Mouse (Mus musculus) MEL (cell line): ENCODE measurements around the gene Fads1. TPM values are rescaled to one million over a fixed set of nuclear protein-coding genes. Genes with fewer than 3 reads are reported as not detected.

Experiments used
- DNase-seq: peaks from one replicate; pipeline ENCODE4 v3.0.0; 2011; ENCODE audit warnings: low read depth, low spot score
- H3K27ac ChIP-seq: 2 replicates; pipeline ENCODE4 v1.5.1; 2012; ENCODE audit warnings: low read depth, mild to moderate bottlenecking, control low read depth, low read length, moderate library complexity; ENCODE audit not compliant: control insufficient read depth
- H3K27me3 ChIP-seq, 2 experiments: fragments of 150-350 bp in 1 of 2; sonication (generic) in 1 of 2; 2 replicates each; pipeline ENCODE4 v1.6.1; 2012; ENCODE audit warnings: low read length in 2 of 2, mild to moderate bottlenecking in 2 of 2, improper control_type of control experiment in 1 of 2, moderate library complexity in 1 of 2; ENCODE audit not compliant: insufficient read depth in 2 of 2, control insufficient read depth in 1 of 2
- H3K36me3 ChIP-seq, 2 experiments: 2 replicates each; pipeline ENCODE4 v1.6.1; 2012 to 2014; ENCODE audit warnings: low read length in 2 of 2, improper control_type of control experiment in 1 of 2, inconsistent platforms in 1 of 2, mild to moderate bottlenecking in 1 of 2; ENCODE audit not compliant: insufficient read depth in 2 of 2, control insufficient read depth in 1 of 2
- H3K4me1 ChIP-seq, 2 experiments: fragments of 150-350 bp in 1 of 2; sonication (generic) in 1 of 2; 2 replicates each; pipeline ENCODE4 v1.6.1; 2012; ENCODE audit warnings: low read length in 2 of 2, improper control_type of control experiment in 1 of 2, mild to moderate bottlenecking in 1 of 2; ENCODE audit not compliant: insufficient read depth in 2 of 2, control insufficient read depth in 1 of 2
- H3K4me3 ChIP-seq, 2 experiments: fragments of 150-350 bp in 1 of 2; sonication (generic) in 1 of 2; 2 replicates each; pipeline ENCODE4 v1.5.1; 2012; ENCODE audit warnings: low read depth in 2 of 2, low read length in 2 of 2, mild to moderate bottlenecking in 2 of 2, moderate library complexity in 2 of 2, control low read depth in 1 of 2, improper control_type of control experiment in 1 of 2; ENCODE audit not compliant: control insufficient read depth in 1 of 2, insufficient read depth in 1 of 2
- H3K79me2 ChIP-seq: 2 replicates; pipeline ENCODE4 v1.6.1; 2012; ENCODE audit warnings: mild to moderate bottlenecking, low read length, moderate library complexity; ENCODE audit not compliant: control insufficient read depth, poor library complexity, insufficient read depth
- H3K9ac ChIP-seq: 2 replicates; pipeline ENCODE4 v1.6.1; 2012; ENCODE audit warnings: low read depth, mild to moderate bottlenecking, control low read depth, low read length, moderate library complexity; ENCODE audit not compliant: control insufficient read depth, poor library complexity, severe bottlenecking
- H3K9me3 ChIP-seq: fragments of 150-350 bp; sonication (generic); replicated peaks from 2 replicates; pipeline ENCODE4 v1.6.1; 2012; ENCODE audit warnings: mild to moderate bottlenecking, low read length, improper control_type of control experiment, moderate library complexity; ENCODE audit not compliant: insufficient read depth
- CHD2 ChIP-seq: IDR thresholded peaks from 2 replicates; pipeline ENCODE4 v1.6.1; 2011; ENCODE audit warnings: low read length, improper control_type of control experiment
- CTCF ChIP-seq, 3 experiments: IDR thresholded peaks in 2 of 3; conservative IDR thresholded peaks in 1 of 3; 2 replicates each; pipeline ENCODE4 v1.5.1; 2011 to 2012; ENCODE audit warnings: low read length in 3 of 3, low read depth in 2 of 3, mild to moderate bottlenecking in 2 of 3, improper control_type of control experiment in 1 of 3, inconsistent platforms in 1 of 3, mixed read lengths in 1 of 3, moderate library complexity in 1 of 3; ENCODE audit not compliant: control insufficient read depth in 1 of 3, insufficient read depth in 1 of 3, poor library complexity in 1 of 3, severe bottlenecking in 1 of 3
- E2F4 ChIP-seq: IDR thresholded peaks from 2 replicates; pipeline ENCODE4 v1.6.1; 2011; ENCODE audit warnings: low read depth, low read length, improper control_type of control experiment, borderline replicate concordance
- ETS1 ChIP-seq: IDR thresholded peaks from 2 replicates; pipeline ENCODE4 v1.6.1; 2012; ENCODE audit warnings: low read depth, mild to moderate bottlenecking, inconsistent platforms, low read length, improper control_type of control experiment, moderate library complexity
- MAFK ChIP-seq: IDR thresholded peaks from 2 replicates; pipeline ENCODE4 v1.6.1; 2011; ENCODE audit warnings: low read depth, mild to moderate bottlenecking, low read length, improper control_type of control experiment, borderline replicate concordance
- MAX ChIP-seq: IDR thresholded peaks from 2 replicates; pipeline ENCODE4 v1.6.1; 2011; ENCODE audit warnings: low read length, improper control_type of control experiment
- MEF2A ChIP-seq: IDR thresholded peaks from 2 replicates; pipeline ENCODE4 v1.6.1; 2014; ENCODE audit warnings: low read depth, mild to moderate bottlenecking, inconsistent platforms, low read length, improper control_type of control experiment; ENCODE audit not compliant: poor library complexity, insufficient replicate concordance, severe bottlenecking; ENCODE audit errors: extremely low read depth
- MXI1 ChIP-seq: IDR thresholded peaks from 2 replicates; pipeline ENCODE4 v1.6.1; 2011; ENCODE audit warnings: mild to moderate bottlenecking, low read depth, low read length, improper control_type of control experiment
- MYB ChIP-seq: IDR thresholded peaks from 2 replicates; pipeline ENCODE4 v1.6.1; 2011; ENCODE audit warnings: mild to moderate bottlenecking, low read depth, low read length, improper control_type of control experiment
- NELFE ChIP-seq: IDR thresholded peaks from 2 replicates; pipeline ENCODE4 v1.6.1; 2011; ENCODE audit warnings: low read depth, low read length, improper control_type of control experiment
- POLR2A ChIP-seq, 2 experiments: IDR thresholded peaks; 2 replicates each; pipeline ENCODE4 v1.6.1; 2011 to 2012; ENCODE audit warnings: low read length in 2 of 2, mild to moderate bottlenecking in 2 of 2, control low read depth in 1 of 2, improper control_type of control experiment in 1 of 2, low read depth in 1 of 2, moderate library complexity in 1 of 2; ENCODE audit not compliant: control insufficient read depth in 1 of 2, insufficient read depth in 1 of 2, poor library complexity in 1 of 2
- POLR2AphosphoS5 ChIP-seq: IDR thresholded peaks from 2 replicates; pipeline ENCODE4 v1.6.1; 2012; ENCODE audit warnings: low read depth, borderline replicate concordance, mild to moderate bottlenecking, inconsistent platforms, low read length, moderate library complexity, mixed read lengths
- RAD21 ChIP-seq: IDR thresholded peaks from 2 replicates; pipeline ENCODE4 v1.6.1; 2011; ENCODE audit warnings: mild to moderate bottlenecking, low read depth, low read length, improper control_type of control experiment
- SMC3 ChIP-seq: IDR thresholded peaks from 2 replicates; pipeline ENCODE4 v1.6.1; 2011; ENCODE audit warnings: low read depth, low read length, improper control_type of control experiment
- TBP ChIP-seq: IDR thresholded peaks from 2 replicates; pipeline ENCODE4 v1.8.0; 2011; ENCODE audit warnings: low read depth, low read length, improper control_type of control experiment
- UBTF ChIP-seq: IDR thresholded peaks from 2 replicates; pipeline ENCODE4 v1.6.1; 2012; ENCODE audit warnings: low read depth, mild to moderate bottlenecking, inconsistent platforms, low read length, improper control_type of control experiment, moderate library complexity, borderline replicate concordance; ENCODE audit not compliant: insufficient read depth
- USF1 ChIP-seq: IDR thresholded peaks from 2 replicates; pipeline ENCODE4 v1.6.1; 2014; ENCODE audit warnings: low read depth, mild to moderate bottlenecking, inconsistent platforms, low read length, improper control_type of control experiment, moderate library complexity
- ZC3H11A ChIP-seq: IDR thresholded peaks from 2 replicates; pipeline ENCODE4 v1.6.1; 2012; ENCODE audit warnings: low read depth, mild to moderate bottlenecking, inconsistent platforms, low read length, improper control_type of control experiment
- polyA plus RNA-seq, 2 experiments: library from polyadenylated mRNA; stranded (reverse) in 1 of 2; unstranded in 1 of 2; fragments of >175 nt in 1 of 2; fragments of >200 nt in 1 of 2; gene quantifications; 2 replicates each; pipeline versions ENCODE4 v1.2.1 to v1.2.4; 2012; ENCODE audit warnings: low replicate concordance in 2 of 2, low read depth in 1 of 2; ENCODE audit not compliant: insufficient read length in 2 of 2, insufficient read depth in 1 of 2, missing spikeins in 1 of 2
- total RNA-seq: library from RNA; depleted of rRNA; stranded (reverse); fragments of 300-350 nt; gene quantifications from 2 replicates; pipeline ENCODE4 v1.2.3, GENCODE M21; 2012

The Fads1 gene
- total and polyA plus RNA-seq, 3 experiments = 36.7 to 69.7 TPM; not detected in 1

- DNase-seq = peak; percentile 69
- Histone ChIP-seq H3K4me1 (peaks cover 0 to 3% of the 10 kb centered on the region in 2 experiments; a peak in 1 of 4 replicates), H3K36me3 (no peaks in the 10 kb centered on the region), H3K9me3 (no peaks in the 10 kb centered on the region), H3K27ac (no peak overlapping the region), H3K9ac (no peak overlapping the region), H3K79me2 (no peaks in the 10 kb centered on the region), H3K27me3 (no peaks in the 10 kb centered on the region), H3K4me3 (no peak overlapping the region)
- TF ChIP-seq CHD2 = no peak
- TF ChIP-seq MEF2A = no peak
- TF ChIP-seq MYB = no peak
- TF ChIP-seq MAX = no peak
- no peak for TF ChIP-seq USF1
- TF ChIP-seq RAD21 = peak; percentile 26
- peak; percentile 33 for TF ChIP-seq SMC3
- TF ChIP-seq CTCF (IDR thresholded peaks at IDR 0.05 in 2 of 3, conservative IDR thresholded peaks at IDR 0.05 in 1 of 3; ENCODE audit: control insufficient read depth in 1 of 3, insufficient read depth in 1 of 3, low read depth in 2 of 3, low read length in 3 of 3, poor library complexity in 1 of 3, severe bottlenecking in 1 of 3) = peak; percentile 69 to 89 (median 72)
- no peak for TF ChIP-seq POLR2A (IDR thresholded peaks at IDR 0.05; ENCODE audit: control insufficient read depth in 1 of 2, insufficient read depth in 1 of 2, low read depth in 1 of 2, low read length in 2 of 2, poor library complexity in 1 of 2)
- no peak for TF ChIP-seq MXI1
Observed at GRCm38 (mm10) chr19:10219108-10219507, 36.4 kb downstream of the Fads1 start.

GRCm38 (mm10) chr19:10219593-10219992 lies 36.9 kb downstream of the Fads1 start:
- no peaks in the 10 kb centered on the region for H3K27me3 ChIP-seq
- no peaks in the 10 kb centered on the region for H3K9me3 ChIP-seq
- H3K9ac ChIP-seq = no peak overlapping the region
- H3K27ac ChIP-seq = no peak overlapping the region
- peaks cover 0 to 3% of the 10 kb centered on the region in 2 experiments; a peak in 1 of 4 replicates for H3K4me1 ChIP-seq
- H3K79me2 ChIP-seq = no peaks in the 10 kb centered on the region
- TF ChIP-seq USF1 (no peak), MAFK (no peak), MYB (no peak), TBP (no peak), RAD21 (no peak), UBTF (no peak), ETS1 (no peak), E2F4 (no peak), ZC3H11A (no peak), SMC3 (no peak), POLR2AphosphoS5 (no peak), NELFE (no peak), MXI1 (no peak)
- DNase-seq = no peak
- H3K36me3 ChIP-seq = no peaks in the 10 kb centered on the region
- H3K4me3 ChIP-seq = no peak overlapping the region
